Mouse (Mus musculus): ENCODE results near the gene Wdr70. TPM values are rescaled to one million over a fixed set of nuclear protein-coding genes. Genes with fewer than 3 reads are reported as not detected.

The Wdr70 gene
- polyA plus RNA-seq, 1 experiment from 2014 or later = 42.5 TPM

DNA sequence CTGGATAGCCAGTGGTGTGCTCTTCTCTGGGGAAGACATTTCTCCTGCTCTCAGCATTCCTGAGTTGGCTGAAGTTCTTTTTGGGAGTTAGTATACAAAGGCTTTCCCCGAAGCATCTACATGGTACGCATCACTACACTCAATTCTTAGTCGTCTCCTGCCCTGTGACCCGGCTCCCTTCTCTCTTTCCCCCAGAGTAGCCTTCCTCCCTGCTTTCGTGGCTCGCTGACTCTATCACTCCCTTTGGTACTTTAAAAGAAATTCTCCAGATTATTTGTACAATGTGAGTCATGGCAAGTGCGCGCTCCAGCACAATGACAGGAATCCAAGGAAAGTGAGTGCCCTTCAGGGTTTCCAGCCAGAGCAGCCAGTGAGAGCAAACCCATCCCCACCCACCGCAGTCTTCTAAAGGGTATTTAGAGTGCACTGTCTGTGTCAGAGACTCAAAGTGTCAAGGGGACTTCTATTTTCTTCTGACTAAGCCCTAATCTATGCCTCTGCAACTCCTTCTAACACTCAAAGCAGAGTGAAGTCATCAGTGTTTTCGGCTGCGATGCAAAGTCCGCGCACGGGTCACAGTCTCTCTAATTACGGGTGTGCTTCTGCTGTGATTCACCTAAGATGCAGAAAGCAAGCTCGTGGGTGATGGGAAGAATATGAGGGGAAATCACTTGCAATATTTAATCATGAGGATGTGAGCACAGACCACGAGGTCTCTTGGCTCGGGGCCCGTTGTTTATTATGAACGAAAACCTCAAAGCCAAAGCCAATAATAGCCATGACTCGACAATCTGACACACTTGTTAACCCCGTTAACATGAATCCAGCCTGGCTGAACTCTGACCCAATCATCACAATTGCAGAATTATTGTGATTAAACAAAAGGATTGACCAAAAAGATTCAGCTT, 221.2 kb downstream of the Wdr70 start:
- Histone ChIP-seq H3K9me3 (no peaks in the 10 kb centered on the region), H3K36me3 (peaks cover 6% of the 10 kb centered on the region; the same call in 1 of the 2 replicates), H3K4me3 (replicated peaks) (no peak overlapping the region), H3K27ac (no peak overlapping the region), H3K4me2 (replicated peaks) (no peak overlapping the region), H3K9ac (no peak overlapping the region), H3K27me3 (replicated peaks) (no peaks in the 10 kb centered on the region), H3K4me1 (replicated peaks) (no peaks in the 10 kb centered on the region)
- 76% methylated on average over 22 of the region's 22 CpGs for WGBS
- ATAC-seq = no peak

- H3K9ac ChIP-seq = no peak overlapping the region
- H3K9me3 ChIP-seq = no peaks in the 10 kb centered on the region
- no peak overlapping the region for H3K4me3 ChIP-seq (replicated peaks)
- H3K27me3 ChIP-seq (replicated peaks) = no peaks in the 10 kb centered on the region
- WGBS = 80% methylated on average over 6 of the region's 6 CpGs
- ATAC-seq = no peak
- H3K27ac ChIP-seq = no peak overlapping the region
- no peaks in the 10 kb centered on the region for H3K36me3 ChIP-seq
- H3K4me1 ChIP-seq (replicated peaks) = no peaks in the 10 kb centered on the region
- no peak overlapping the region for H3K4me2 ChIP-seq (replicated peaks)
Observed at GRCm38 (mm10) chr15:7875879-7876278, 223.1 kb downstream of the Wdr70 start.

DNA sequence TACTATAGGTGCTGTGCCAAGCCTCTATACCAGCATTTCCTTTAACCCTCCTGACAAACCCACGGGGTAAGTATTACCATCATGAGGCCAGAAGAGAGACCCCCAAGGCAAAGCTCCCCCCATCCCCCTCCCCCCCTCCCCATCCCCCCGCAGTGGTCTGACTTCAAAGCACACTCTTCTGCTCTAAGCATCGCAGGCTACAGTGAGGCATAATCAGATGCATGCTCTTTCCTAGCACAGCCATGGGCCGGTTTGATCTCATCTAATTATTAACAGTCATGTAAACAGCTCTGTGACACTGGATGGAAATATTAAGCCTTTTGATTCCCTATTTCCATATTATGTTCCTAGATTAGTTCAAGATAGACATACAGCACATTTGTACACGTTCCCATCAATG, 226.5 kb downstream of the Wdr70 start:
- no peak overlapping the region for H3K9ac ChIP-seq
- no peak overlapping the region for H3K27ac ChIP-seq
- no peaks in the 10 kb centered on the region for H3K36me3 ChIP-seq
- no peaks in the 10 kb centered on the region for H3K4me1 ChIP-seq (replicated peaks)
- no peak for ATAC-seq
- no peak overlapping the region for H3K4me2 ChIP-seq (replicated peaks)
- no peaks in the 10 kb centered on the region for H3K27me3 ChIP-seq (replicated peaks)
- H3K9me3 ChIP-seq = no peaks in the 10 kb centered on the region
- no peak overlapping the region for H3K4me3 ChIP-seq (replicated peaks)
- WGBS = 73% methylated on average over 5 of the region's 5 CpGs

DNA sequence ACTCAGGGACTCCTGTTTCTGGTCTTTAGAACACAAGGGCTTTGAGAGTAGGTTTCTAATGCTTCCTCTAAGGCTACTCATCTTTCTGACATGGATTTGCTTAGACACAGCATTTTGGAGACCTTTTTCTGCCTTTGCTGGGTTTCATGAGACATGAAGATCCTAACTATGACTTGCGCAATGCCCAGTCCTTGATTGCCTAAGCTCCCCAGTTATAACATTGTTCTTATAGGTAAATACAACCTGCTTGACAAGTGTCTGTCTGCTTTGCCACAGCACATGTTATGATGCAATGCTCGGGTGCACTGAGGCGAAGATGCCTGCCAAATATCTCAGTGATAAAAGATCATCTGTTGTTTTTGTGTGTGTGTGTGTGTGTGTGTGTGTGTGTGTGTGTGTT, 233.7 kb downstream of the Wdr70 start:
- H3K4me1 ChIP-seq (replicated peaks) = no peaks in the 10 kb centered on the region
- H3K27me3 ChIP-seq (replicated peaks) = no peaks in the 10 kb centered on the region
- H3K4me3 ChIP-seq (replicated peaks) = no peak overlapping the region
- no peak overlapping the region for H3K9ac ChIP-seq
- ATAC-seq = no peak
- 93% methylated on average over 3 of the region's 3 CpGs for WGBS
- H3K36me3 ChIP-seq = no peaks in the 10 kb centered on the region
- no peak overlapping the region for H3K27ac ChIP-seq
- H3K9me3 ChIP-seq = no peaks in the 10 kb centered on the region
- no peak overlapping the region for H3K4me2 ChIP-seq (replicated peaks)

DNA sequence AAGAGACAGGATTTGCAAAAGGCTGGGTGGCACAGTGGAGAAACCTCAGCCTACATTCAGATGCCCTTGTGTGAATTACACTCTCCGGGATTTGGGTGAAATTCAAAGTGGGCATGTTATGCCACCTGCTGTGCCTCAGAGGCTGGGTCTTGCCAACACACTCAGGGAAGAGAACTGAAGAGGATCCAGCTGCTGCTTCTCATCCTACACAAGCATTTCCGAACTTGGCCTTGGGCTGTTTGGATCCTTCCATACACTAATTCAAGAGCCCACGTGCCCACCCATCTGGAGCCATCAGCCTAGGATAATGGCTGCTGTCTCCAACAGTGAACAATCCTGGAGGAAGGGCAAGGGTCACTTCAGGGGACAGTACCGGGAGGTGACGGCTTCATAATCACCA, 235.7 kb downstream of the Wdr70 start:
- Histone ChIP-seq H3K9ac (no peak overlapping the region), H3K27ac (no peak overlapping the region), H3K4me3 (replicated peaks) (no peak overlapping the region), H3K27me3 (replicated peaks) (no peaks in the 10 kb centered on the region), H3K4me2 (replicated peaks) (no peak overlapping the region), H3K9me3 (no peaks in the 10 kb centered on the region), H3K36me3 (no peaks in the 10 kb centered on the region), H3K4me1 (replicated peaks) (no peaks in the 10 kb centered on the region)
- no peak for ATAC-seq
- 67% methylated on average over 5 of the region's 5 CpGs for whole genome bisulfite sequencing

- Histone ChIP-seq H3K27me3 (replicated peaks) (no peaks in the 10 kb centered on the region), H3K27ac (no peak overlapping the region), H3K4me2 (replicated peaks) (no peak overlapping the region), H3K9me3 (no peaks in the 10 kb centered on the region), H3K4me3 (replicated peaks) (no peak overlapping the region), H3K36me3 (no peaks in the 10 kb centered on the region), H3K9ac (no peak overlapping the region), H3K4me1 (replicated peaks) (no peaks in the 10 kb centered on the region)
- WGBS = 89% methylated on average over 5 of the region's 5 CpGs
- ATAC-seq = no peak
Observed at GRCm38 (mm10) chr15:7862890-7863289, 236.1 kb downstream of the Wdr70 start.

GRCm38 (mm10) chr15:7858841-7859240, 240.2 kb downstream of the Wdr70 start:
- Histone ChIP-seq H3K4me2 (replicated peaks) (no peak overlapping the region), H3K9ac (no peak overlapping the region), H3K27me3 (replicated peaks) (no peaks in the 10 kb centered on the region), H3K9me3 (no peaks in the 10 kb centered on the region), H3K4me1 (replicated peaks) (no peaks in the 10 kb centered on the region), H3K4me3 (replicated peaks) (no peak overlapping the region), H3K36me3 (no peaks in the 10 kb centered on the region), H3K27ac (no peak overlapping the region)
- ATAC-seq = no peak
- 73% methylated on average over 5 of the region's 5 CpGs for WGBS

GRCm38 (mm10) chr15:7857418-7857817, 241.6 kb downstream of the Wdr70 start:
- WGBS = 85% methylated on average over 13 of the region's 13 CpGs
- Histone ChIP-seq H3K36me3 (no peaks in the 10 kb centered on the region), H3K27ac (no peak overlapping the region), H3K4me3 (replicated peaks) (no peak overlapping the region), H3K4me2 (replicated peaks) (no peak overlapping the region), H3K4me1 (replicated peaks) (no peaks in the 10 kb centered on the region), H3K27me3 (replicated peaks) (no peaks in the 10 kb centered on the region), H3K9ac (no peak overlapping the region), H3K9me3 (no peaks in the 10 kb centered on the region)
- no peak for ATAC-seq

DNA sequence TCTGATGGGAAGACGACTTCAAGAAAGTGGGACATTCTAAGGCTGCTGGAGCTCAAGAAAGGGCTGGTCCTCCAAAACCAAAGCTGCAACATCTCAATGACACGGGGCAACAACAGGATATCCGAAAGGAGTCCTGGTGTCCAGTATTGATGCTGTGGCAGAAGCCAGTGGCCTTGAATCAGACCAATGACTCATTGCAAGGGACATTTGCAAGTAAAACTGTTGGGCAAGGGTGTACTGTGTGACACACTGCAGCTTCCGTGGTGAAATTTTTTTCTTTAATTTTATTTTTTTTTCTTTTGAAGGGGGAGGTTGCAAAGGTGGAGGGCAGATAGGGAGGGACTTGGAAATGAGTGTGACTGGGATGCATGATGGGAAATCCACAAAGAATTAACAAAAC, 256.6 kb downstream of the Wdr70 start:
- Histone ChIP-seq H3K4me1 (replicated peaks) (no peaks in the 10 kb centered on the region), H3K9ac (no peak overlapping the region), H3K4me2 (replicated peaks) (no peak overlapping the region), H3K4me3 (replicated peaks) (no peak overlapping the region), H3K27me3 (replicated peaks) (no peaks in the 10 kb centered on the region), H3K9me3 (no peaks in the 10 kb centered on the region), H3K36me3 (no peaks in the 10 kb centered on the region), H3K27ac (no peak overlapping the region)
- 89% methylated on average over 4 of the region's 4 CpGs for WGBS
- ATAC-seq = no peak

DNA sequence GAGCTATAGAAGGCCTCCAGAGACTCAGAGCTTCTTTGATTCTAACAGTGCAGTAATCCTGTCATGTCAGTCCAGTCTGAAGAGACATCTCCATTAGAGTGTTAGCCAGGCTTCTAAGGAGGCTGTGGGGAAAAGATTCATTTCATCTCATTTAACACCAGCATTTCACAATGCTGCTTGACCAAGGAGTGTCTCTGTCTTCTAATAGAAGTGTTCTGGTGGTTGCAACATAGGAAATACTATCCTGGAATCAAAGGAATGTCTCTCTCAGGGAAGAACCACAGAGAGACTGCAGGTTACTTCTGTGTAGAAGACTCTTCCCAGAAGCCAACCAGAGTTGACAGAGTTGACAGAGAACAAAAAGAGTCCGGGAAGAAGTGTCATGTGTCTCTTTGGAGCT, 257.3 kb downstream of the Wdr70 start:
- ATAC-seq = no peak
- H3K4me2 ChIP-seq (replicated peaks) = no peak overlapping the region
- no peaks in the 10 kb centered on the region for H3K36me3 ChIP-seq
- no peaks in the 10 kb centered on the region for H3K4me1 ChIP-seq (replicated peaks)
- no peaks in the 10 kb centered on the region for H3K9me3 ChIP-seq
- no peak overlapping the region for H3K27ac ChIP-seq
- no peak overlapping the region for H3K4me3 ChIP-seq (replicated peaks)
- no peaks in the 10 kb centered on the region for H3K27me3 ChIP-seq (replicated peaks)
- no peak overlapping the region for H3K9ac ChIP-seq
- WGBS = 76% methylated on average over 1 of the region's 1 CpGs

- ATAC-seq = no peak
Observed at GRCm38 (mm10) chr15:7838921-7839309, 260.1 kb downstream of the Wdr70 start.

DNA sequence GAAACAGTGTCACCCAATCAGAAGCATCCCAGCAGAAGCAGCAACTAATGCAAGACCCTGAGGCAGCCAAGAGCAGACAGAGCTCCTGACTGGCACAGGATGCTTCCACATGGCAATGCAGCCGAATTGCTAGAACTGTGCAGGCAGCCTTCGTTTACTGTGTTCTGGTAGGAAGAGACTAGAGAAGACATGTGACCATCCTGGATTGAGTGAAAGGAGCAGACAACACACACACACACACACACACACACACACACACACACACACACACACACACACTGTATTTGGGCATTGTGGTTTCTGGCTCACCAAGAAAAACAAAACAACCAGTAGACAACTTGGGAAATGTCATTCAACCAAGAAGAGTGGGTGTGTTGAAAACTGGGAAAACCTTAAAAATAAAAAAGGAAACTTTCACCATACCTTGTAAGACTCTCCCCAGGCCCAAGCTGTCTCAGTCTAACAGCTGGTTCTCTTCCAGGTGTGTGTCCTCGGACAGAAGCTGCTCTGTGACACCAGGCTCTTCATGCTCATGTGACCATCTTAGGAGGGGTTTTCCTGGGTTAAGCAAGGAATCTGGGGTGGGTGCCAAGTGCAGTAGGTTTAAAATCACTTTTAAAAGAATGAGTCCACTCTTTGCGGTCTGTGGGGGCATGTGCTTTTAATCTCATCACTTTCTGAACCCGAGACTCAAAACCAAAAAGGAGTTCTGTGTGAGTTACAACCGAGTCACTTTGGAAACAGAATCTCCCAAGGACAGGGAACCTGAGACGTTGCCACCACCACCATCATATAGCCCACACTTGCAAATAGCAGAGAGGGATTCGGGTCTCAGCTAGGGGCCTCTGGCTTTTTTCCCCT, 260.7 kb downstream of the Wdr70 start:
- Histone ChIP-seq H3K9ac (no peak overlapping the region), H3K9me3 (no peaks in the 10 kb centered on the region), H3K36me3 (no peaks in the 10 kb centered on the region), H3K27me3 (replicated peaks) (no peaks in the 10 kb centered on the region), H3K27ac (no peak overlapping the region), H3K4me1 (replicated peaks) (no peaks in the 10 kb centered on the region), H3K4me3 (replicated peaks) (no peak overlapping the region), H3K4me2 (replicated peaks) (no peak overlapping the region)
- WGBS = 62% methylated on average over 8 of the region's 8 CpGs
- ATAC-seq = no peak

More at GRCm38 (mm10) chr15:7838921-7839309, 260.1 kb downstream of the Wdr70 start:
- no peaks in the 10 kb centered on the region for H3K4me1 ChIP-seq (replicated peaks)
- no peaks in the 10 kb centered on the region for H3K27me3 ChIP-seq (replicated peaks)
- no peak overlapping the region for H3K4me2 ChIP-seq (replicated peaks)
- H3K27ac ChIP-seq = 0 out of 2 replicates have a peak overlapping the region, but pooled peaks have one; percentile 6
- no peak overlapping the region for H3K9ac ChIP-seq
- WGBS = 67% methylated on average over 7 of the region's 7 CpGs
- no peaks in the 10 kb centered on the region for H3K9me3 ChIP-seq
- no peaks in the 10 kb centered on the region for H3K36me3 ChIP-seq
- no peak overlapping the region for H3K4me3 ChIP-seq (replicated peaks)
